ENCODE assay signal across 10 mouse cellular contexts in genomic region chr14:20757370-20757907, GRCm38 (mm10). TPM values are rescaled to one million over a fixed set of nuclear protein-coding genes. Genes with fewer than 3 reads are reported as not detected.
DNase-seq lines count a peak whose midpoint lies in the region; TF ChIP-seq lines count a peak whose summit lies in the region.
"Had no signal": no experiment of that assay in that cellular context is flagged by ENCODE, and none has a peak within 500 bp of the region (broad histone marks: within the 10 kb centered on the region; RNA-seq: fewer than 3 reads in every experiment).

No protein-coding gene starts in this region.

- no peaks in the 10 kb centered on the region for H3K79me2 ChIP-seq in heart, adult 2 months (replicated peaks; ENCODE audit: control insufficient read depth, insufficient read depth, low read length)

- peak; percentile 50 to 60 for DNase-seq in heart, adult 2 months
- DNase-seq in heart, embryonic 10.5 days (ENCODE audit: low spot score): no peak
- DNase-seq in ovary, adult 18-20 months (ENCODE audit: low spot score): peak; percentile 41
- no peak for DNase-seq in ovary, postnatal 14 days (ENCODE audit: low spot score)
- DNase-seq in cerebellum, adult 9-11 months: peak; percentile 94
- peak; percentile 62 to 87 for DNase-seq in kidney, postnatal 36 days
- no peak for DNase-seq in thymus, postnatal 25 days
- DNase-seq in lung, adult 18-20 months: no peak
- DNase-seq: lung, adult 2 months had no signal

- WGBS in heart, adult 2 months: 65% methylated on average over 22 of the region's 22 CpGs
- WGBS in heart, embryonic 10.5 days: 90% methylated on average over 22 of the region's 22 CpGs

- H3K36me3 ChIP-seq in heart, adult 2 months (ENCODE audit: control insufficient read depth, insufficient read depth, low read length): no peaks in the 10 kb centered on the region
- H3K36me3 ChIP-seq in heart, embryonic 10.5 days: peaks cover 96% of the 10 kb centered on the region

- H3K27ac ChIP-seq in heart, adult 2 months: no peak overlapping the region
- H3K27ac ChIP-seq in heart, embryonic 10.5 days: no peak overlapping the region
- H3K27ac ChIP-seq: stomach, embryonic 15.5 days had no signal

- no peaks in the 10 kb centered on the region for H3K4me1 ChIP-seq in heart, adult 2 months (ENCODE audit: control insufficient read depth, insufficient read depth, low read length)
- H3K4me1 ChIP-seq in heart, embryonic 10.5 days: peaks cover 9% of the 10 kb centered on the region
- H3K4me1 ChIP-seq: stomach, embryonic 15.5 days had no signal

- intact Hi-C loops in heart, adult 2 months (cut with DNase I): no loop called here

- no peak overlapping the region for H3K9ac ChIP-seq in heart, adult 2 months (ENCODE audit: low read depth, low read length)
- H3K9ac ChIP-seq: stomach, embryonic 15.5 days had no signal

- no peak for TF ChIP-seq CTCF in heart, adult 2 months (IDR thresholded peaks at IDR 0.05)

- H3K27me3 ChIP-seq in heart, adult 2 months (ENCODE audit: control insufficient read depth, insufficient read depth, low read length): no peaks in the 10 kb centered on the region
- no peaks in the 10 kb centered on the region for H3K27me3 ChIP-seq in heart, embryonic 10.5 days (ENCODE audit: insufficient read depth, poor library complexity, severe bottlenecking)
- H3K27me3 ChIP-seq: stomach, embryonic 15.5 days had no signal

- TF ChIP-seq EP300 in heart, adult 2 months (IDR thresholded peaks at IDR 0.05; ENCODE audit: insufficient read depth, low read depth, low read length): no peak

- no peaks in the 10 kb centered on the region for H3K9me3 ChIP-seq in heart, embryonic 10.5 days
- H3K9me3 ChIP-seq: stomach, embryonic 15.5 days had no signal

- TF ChIP-seq POLR2A in heart, adult 2 months (IDR thresholded peaks at IDR 0.05; ENCODE audit: insufficient read depth, low read depth, low read length): no peak

- H3K4me3 ChIP-seq in heart, adult 2 months: no peak overlapping the region
- H3K4me3 ChIP-seq in heart, embryonic 10.5 days: no peak overlapping the region
- H3K4me3 ChIP-seq: stomach, embryonic 15.5 days had no signal

RNA-seq across cellular contexts. Expression of gene Ndst2, which starts 23.1 kb away (rescaled TPM):
- 1 to 10 TPM; 8.3 to 8.5 TPM for total RNA-seq in heart, adult 2 months (2021)
- polyA plus RNA-seq in heart, adult 2 months (2012; rRNA removed): 15.5 and 23.7 TPM in 2 replicates
- 17.5 and 19.7 TPM in 2 replicates for polyA plus RNA-seq in heart, embryonic 10.5 days (2016; fragmentation: Nextera tagmentation; extraction: Ambion mirVana)

RNA-seq across cellular contexts. Expression of gene Camk2g, which starts 36.4 kb away (rescaled TPM):
- 10 to 100 TPM; 36.8 to 41.0 TPM for total RNA-seq in heart, adult 2 months (2021)
- 37.0 and 54.6 TPM in 2 replicates for polyA plus RNA-seq in heart, adult 2 months (2012; rRNA removed)
- 60.6 and 65.3 TPM in 2 replicates for polyA plus RNA-seq in heart, embryonic 10.5 days (2016; fragmentation: Nextera tagmentation; extraction: Ambion mirVana)

RNA-seq across cellular contexts. Expression of gene Zswim8, which starts 50.1 kb away (rescaled TPM):
- total RNA-seq in heart, adult 2 months (2021): 10 to 100 TPM; 38.5 to 40.0 TPM
- 103 and 108 TPM in 2 replicates for polyA plus RNA-seq in heart, adult 2 months (2012; rRNA removed)
- polyA plus RNA-seq in heart, embryonic 10.5 days (2016; fragmentation: Nextera tagmentation; extraction: Ambion mirVana): 25.9 and 33.1 TPM in 2 replicates

RNA-seq across cellular contexts. Expression of gene Chchd1, which starts 54.6 kb away (rescaled TPM):
- 100 to 1,000 TPM in 1 of 2 experiments, 10 to 100 TPM in 1; 98.8 to 126 TPM for total RNA-seq in heart, adult 2 months (2021)
- 66.8 and 89.0 TPM in 2 replicates for polyA plus RNA-seq in heart, adult 2 months (2012; rRNA removed)
- polyA plus RNA-seq in heart, embryonic 10.5 days (2016; fragmentation: Nextera tagmentation; extraction: Ambion mirVana): 224 and 232 TPM in 2 replicates

Comparison
In these comparisons a context has a peak if more than half of its experiments do, and no peak if none do; other contexts are left out.
1. DNase-seq: peak in heart, adult 2 months (2 of 2), ovary, adult 18-20 months (single experiment), cerebellum, adult 9-11 months (single experiment) and kidney, postnatal 36 days (2 of 2); none in heart, embryonic 10.5 days (single experiment), ovary, postnatal 14 days (single experiment), thymus, postnatal 25 days (single experiment) and lung, adult 18-20 months (0 of 2).